Mouse (Mus musculus) G1E-ER4 (cell line): ENCODE results near the gene Dop1b. TPM values are rescaled to one million over a fixed set of nuclear protein-coding genes. Genes with fewer than 3 reads are reported as not detected.

Experiments used
- GATA1 ChIP-seq: IDR thresholded peaks from one replicate; pipeline ENCODE4 v1.8.0; 2012; ENCODE audit warnings: low read length, inconsistent platforms
- polyA plus RNA-seq: library from polyadenylated mRNA; stranded (reverse); fragments of >175 nt; gene quantifications from 2 replicates; pipeline ENCODE4 v1.2.3, GENCODE M21; 2012

The Dop1b gene
- polyA plus RNA-seq, 1 experiment = 0.59 TPM

DNA sequence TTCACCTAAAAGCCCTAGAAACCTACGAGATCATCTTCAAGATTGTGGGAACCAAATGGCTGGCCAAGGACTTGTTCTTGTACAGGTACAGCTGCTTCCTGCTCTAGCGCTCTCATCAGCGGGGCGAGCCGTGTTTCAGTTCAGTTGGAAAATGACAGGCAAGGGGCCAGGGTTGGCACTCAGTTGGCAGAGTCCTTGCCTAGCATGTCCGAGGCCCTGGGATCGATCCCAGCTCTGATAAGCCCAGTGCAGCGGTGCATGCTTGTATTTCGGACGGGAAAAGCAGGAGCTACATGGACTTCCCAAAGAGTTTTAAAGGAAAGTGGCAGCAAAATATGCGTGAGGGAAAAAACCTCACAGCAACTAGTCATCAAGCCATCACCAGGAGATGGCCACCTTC lies 27.5 kb downstream of the Dop1b start:
- TF ChIP-seq GATA1 = no peak

GRCm38 (mm10) chr16:93742903-93743302 lies 31.2 kb downstream of the Dop1b start:
- TF ChIP-seq GATA1 = no peak

GRCm38 (mm10) chr16:93744049-93744490 lies 32.4 kb downstream of the Dop1b start:
- TF ChIP-seq GATA1 = no peak

- no peak for TF ChIP-seq GATA1
Observed at GRCm38 (mm10) chr16:93744804-93745340, 33.2 kb downstream of the Dop1b start.

DNA sequence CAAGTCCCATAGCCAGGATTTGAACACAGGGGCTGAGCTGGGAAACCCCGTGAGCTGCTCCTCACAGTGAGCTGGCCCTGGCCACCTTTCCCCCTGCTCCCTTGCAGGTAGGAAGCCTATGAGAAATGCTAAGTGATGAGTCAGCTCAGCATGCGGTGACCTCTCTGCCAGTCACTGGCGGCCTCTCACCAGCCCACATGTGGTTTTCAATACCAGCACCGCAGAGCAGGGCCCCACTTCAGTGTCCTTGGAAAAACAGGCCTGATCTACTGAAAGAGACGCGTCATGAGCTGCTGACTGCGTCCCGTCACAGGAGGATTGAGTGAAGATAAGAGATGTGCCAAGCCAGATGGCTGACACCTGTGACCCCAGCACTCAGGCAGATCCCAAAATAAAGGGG lies 34.7 kb downstream of the Dop1b start:
- no peak for TF ChIP-seq GATA1

GRCm38 (mm10) chr16:93746957-93747356 lies 35.3 kb downstream of the Dop1b start:
- TF ChIP-seq GATA1 = no peak

- no peak for TF ChIP-seq GATA1
Observed at GRCm38 (mm10) chr16:93747421-93747820, 35.7 kb downstream of the Dop1b start.

- TF ChIP-seq GATA1 = no peak
Observed at GRCm38 (mm10) chr16:93749147-93749910, 37.6 kb downstream of the Dop1b start.

DNA sequence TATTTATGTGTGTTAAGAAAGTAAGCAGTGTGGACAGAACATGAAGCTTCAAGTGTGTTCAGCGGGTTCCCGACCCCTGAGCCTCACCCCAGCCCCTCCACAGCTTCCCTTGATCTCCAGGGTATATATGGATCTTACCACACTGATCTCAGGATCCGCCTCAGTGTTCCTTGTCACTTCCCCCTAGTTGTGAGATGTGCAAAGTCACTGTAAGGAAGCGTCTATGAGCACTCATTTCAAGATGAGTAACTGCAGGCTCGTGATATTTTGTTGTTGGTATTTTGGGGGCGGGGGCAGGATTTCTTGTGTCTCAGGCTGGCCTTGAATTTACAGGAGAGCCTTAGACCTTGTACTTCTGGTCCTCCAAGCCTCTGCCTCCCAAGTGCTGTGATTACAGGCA lies 38.8 kb downstream of the Dop1b start:
- no peak for TF ChIP-seq GATA1

- no peak for TF ChIP-seq GATA1
Observed at GRCm38 (mm10) chr16:93751816-93752215, 40.1 kb downstream of the Dop1b start.

- TF ChIP-seq GATA1 = no peak
Observed at GRCm38 (mm10) chr16:93756622-93757021, 44.9 kb downstream of the Dop1b start.

- no peak for TF ChIP-seq GATA1
Observed at GRCm38 (mm10) chr16:93763378-93763777, 51.7 kb downstream of the Dop1b start.

DNA sequence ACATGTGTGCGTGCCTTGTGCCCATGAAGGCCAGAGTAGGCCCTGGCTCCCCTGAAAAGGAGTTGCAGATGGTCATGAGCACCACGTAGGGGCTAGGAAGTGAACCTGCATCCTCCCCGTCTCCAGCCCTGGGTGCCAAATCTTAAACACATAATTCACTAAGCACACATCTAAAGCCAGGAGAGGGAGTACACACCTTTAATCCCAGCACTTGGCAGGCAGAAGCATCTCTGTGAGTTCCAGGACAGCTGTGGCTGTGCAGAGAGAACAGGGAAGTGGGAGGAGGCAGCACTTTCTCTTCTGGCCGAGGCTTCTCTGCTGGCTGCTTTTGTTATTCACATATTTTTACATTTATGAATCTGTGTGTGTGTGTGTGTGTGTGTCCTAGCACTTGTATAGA lies 52.9 kb downstream of the Dop1b start:
- TF ChIP-seq GATA1 = no peak

- TF ChIP-seq GATA1 = no peak
Observed at GRCm38 (mm10) chr16:93766956-93767355, 55.3 kb downstream of the Dop1b start.

DNA sequence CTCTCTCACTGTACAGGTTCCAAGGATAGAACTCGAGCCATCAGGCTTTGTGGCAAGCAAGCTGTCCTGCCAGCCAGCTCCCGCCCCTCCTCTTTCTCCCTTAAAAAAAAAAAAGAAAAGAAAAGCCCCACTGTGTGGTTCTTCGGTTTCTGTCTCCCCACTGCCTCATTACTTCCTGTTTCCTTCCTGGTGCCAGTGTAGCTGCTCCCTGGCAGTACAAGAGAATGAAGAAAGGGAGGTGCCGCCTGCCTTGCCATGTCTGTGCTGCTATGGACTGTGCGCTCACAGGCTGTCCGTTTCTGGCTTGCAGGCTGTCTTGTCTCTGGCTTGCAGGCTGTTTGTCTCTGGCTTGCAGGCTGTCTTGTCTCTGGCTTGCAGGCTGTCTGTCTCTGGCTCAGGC lies 55.8 kb downstream of the Dop1b start:
- no peak for TF ChIP-seq GATA1

DNA sequence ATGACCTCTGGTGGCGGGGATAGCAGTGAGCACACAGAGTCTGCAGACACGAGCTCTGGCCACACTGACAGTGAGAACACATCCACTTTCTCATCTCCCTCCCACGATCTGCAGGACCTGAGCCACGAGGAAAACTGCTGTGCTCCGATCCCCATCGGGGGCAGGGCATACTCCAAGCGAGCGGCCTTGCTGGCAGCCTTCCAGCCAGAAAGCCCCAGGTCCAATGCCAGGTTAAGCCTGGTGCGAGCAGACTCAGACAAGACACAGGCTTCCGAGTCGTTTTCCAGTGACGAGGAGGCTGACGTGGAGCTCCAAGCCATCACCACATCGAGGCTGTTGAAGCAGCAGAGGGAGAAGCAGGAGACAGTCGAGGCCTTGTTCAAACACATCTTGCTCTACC lies 57.9 kb downstream of the Dop1b start:
- no peak for TF ChIP-seq GATA1

GRCm38 (mm10) chr16:93770271-93770926 lies 58.7 kb downstream of the Dop1b start:
- no peak for TF ChIP-seq GATA1
